Mouse (Mus musculus) cerebellum, adult 9-11 months (tissue): ENCODE results near the gene Irgc1.
A peak's percentile ranks its signal among the peaks of the same experiment; 100 is the strongest.

Experiments used
- DNase-seq: peaks from one replicate; pipeline ENCODE4 v3.0.0; 2022

Gene Irgc1

GRCm38 (mm10) chr7:24398364-24398913 lies 53.7 kb downstream of the Irgc1 start:
- no peak for DNase-seq

- no peak for DNase-seq
Measured at GRCm38 (mm10) chr7:24396832-24397231, 55.3 kb downstream of the Irgc1 start.

GRCm38 (mm10) chr7:24394475-24395161 lies 57.5 kb downstream of the Irgc1 start:
- DNase-seq: no peak

- no peak for DNase-seq
Measured at GRCm38 (mm10) chr7:24394054-24394453, 58.0 kb downstream of the Irgc1 start.

GRCm38 (mm10) chr7:24391687-24392086 lies 60.4 kb downstream of the Irgc1 start:
- DNase-seq: no peak

- no peak for DNase-seq
Measured at GRCm38 (mm10) chr7:24391077-24391476, 61.0 kb downstream of the Irgc1 start.

- DNase-seq: no peak
Measured at GRCm38 (mm10) chr7:24390512-24390911, 61.6 kb downstream of the Irgc1 start.

GRCm38 (mm10) chr7:24389516-24390187 lies 62.4 kb downstream of the Irgc1 start:
- DNase-seq: no peak

GRCm38 (mm10) chr7:24387059-24387556 lies 65.0 kb downstream of the Irgc1 start:
- DNase-seq: no peak

- DNase-seq: peak; percentile 62
Measured at GRCm38 (mm10) chr7:24384827-24385226, 67.3 kb downstream of the Irgc1 start.

GRCm38 (mm10) chr7:24384070-24384469 lies 68.0 kb downstream of the Irgc1 start:
- DNase-seq: no peak

GRCm38 (mm10) chr7:24382730-24383372 lies 69.2 kb downstream of the Irgc1 start:
- no peak for DNase-seq
